Mouse (Mus musculus) CH12.LX (cell line): ENCODE measurements around the gene Vps11. TPM values are rescaled to one million over a fixed set of nuclear protein-coding genes. Genes with fewer than 3 reads are reported as not detected.

ENCODE experiments used
- DNase-seq: peaks from one replicate; pipeline ENCODE4 v3.0.0-alpha.2; 2013; ENCODE audit errors: extremely low read depth
- H3K27ac ChIP-seq: 2 replicates; pipeline ENCODE4 v1.5.1; 2012; ENCODE audit warnings: low read depth, mild to moderate bottlenecking, control low read depth, moderate library complexity; ENCODE audit not compliant: insufficient read depth
- H3K27me3 ChIP-seq: replicated peaks from 2 replicates; pipeline ENCODE3; 2012; ENCODE audit warnings: inconsistent platforms
- H3K36me3 ChIP-seq, 2 experiments: replicated peaks in 1 of 2; 2 replicates each; pipeline versions ENCODE3 to v1.6.1; 2012; ENCODE audit warnings: inconsistent platforms in 1 of 2, low read length in 1 of 2, mild to moderate bottlenecking in 1 of 2, mixed read lengths in 1 of 2, moderate library complexity in 1 of 2; ENCODE audit not compliant: control insufficient read depth in 1 of 2, insufficient read depth in 1 of 2
- H3K4me1 ChIP-seq, 2 experiments: 2 replicates each; pipeline ENCODE4 v1.6.1; 2012; ENCODE audit warnings: inconsistent platforms in 1 of 2, moderate library complexity in 1 of 2; ENCODE audit not compliant: insufficient read depth in 2 of 2, control insufficient read depth in 1 of 2
- H3K4me2 ChIP-seq: 2 replicates; pipeline ENCODE4 v1.6.1; 2012; ENCODE audit warnings: low read depth, mild to moderate bottlenecking, control low read depth; ENCODE audit not compliant: poor library complexity, insufficient read depth, severe bottlenecking
- H3K4me3 ChIP-seq, 3 experiments: fragments of 150-350 bp in 1 of 3; sonication (generic) in 1 of 3; replicated peaks in 1 of 3; 2 replicates each; pipeline versions ENCODE3 to v1.5.1; 2011 to 2012; ENCODE audit warnings: low read depth in 2 of 3, low read length in 2 of 3, mild to moderate bottlenecking in 2 of 3, moderate library complexity in 2 of 3, control low read depth in 1 of 3, improper control_type of control experiment in 1 of 3, inconsistent platforms in 1 of 3, mixed read lengths in 1 of 3; ENCODE audit not compliant: poor library complexity in 1 of 3
- H3K79me2 ChIP-seq: replicated peaks from 2 replicates; pipeline ENCODE4 v1.6.1; 2012; ENCODE audit warnings: mild to moderate bottlenecking, moderate library complexity; ENCODE audit not compliant: control insufficient read depth, poor library complexity, insufficient read depth, severe bottlenecking; ENCODE audit errors: extremely low read depth
- H3K9ac ChIP-seq: 2 replicates; pipeline ENCODE4 v1.6.1; 2012; ENCODE audit warnings: low read depth, mild to moderate bottlenecking, control low read depth, moderate library complexity; ENCODE audit not compliant: insufficient read depth
- H3K9me3 ChIP-seq: replicated peaks from 2 replicates; pipeline ENCODE3; 2012; ENCODE audit warnings: low read length, inconsistent platforms, mixed read lengths
- CTCF ChIP-seq, 2 experiments: IDR thresholded peaks in 1 of 2; conservative IDR thresholded peaks in 1 of 2; 2 replicates each; pipeline ENCODE4 v1.5.1; 2011 to 2012; ENCODE audit warnings: low read depth in 2 of 2, low read length in 2 of 2, improper control_type of control experiment in 1 of 2, inconsistent platforms in 1 of 2, mild to moderate bottlenecking in 1 of 2, moderate library complexity in 1 of 2
- EP300 ChIP-seq: IDR thresholded peaks from 2 replicates; pipeline ENCODE4 v1.6.1; 2011; ENCODE audit warnings: low read length, improper control_type of control experiment
- GABPA ChIP-seq: IDR thresholded peaks from 2 replicates; pipeline ENCODE4 v1.6.1; 2012; ENCODE audit warnings: low read depth, low read length, improper control_type of control experiment, inconsistent platforms; ENCODE audit not compliant: insufficient replicate concordance
- IRF4 ChIP-seq: IDR thresholded peaks from 2 replicates; pipeline ENCODE4 v1.6.1; 2014; ENCODE audit warnings: low read depth, mild to moderate bottlenecking, inconsistent platforms, low read length, improper control_type of control experiment
- JUN ChIP-seq: IDR thresholded peaks from 2 replicates; pipeline ENCODE4 v1.6.1; 2011; ENCODE audit warnings: low read depth, mild to moderate bottlenecking, low read length, improper control_type of control experiment, moderate library complexity; ENCODE audit not compliant: insufficient read depth
- MAZ ChIP-seq: IDR thresholded peaks from 2 replicates; pipeline ENCODE4 v1.6.1; 2012; ENCODE audit warnings: low read depth, mild to moderate bottlenecking, inconsistent platforms, low read length, improper control_type of control experiment, moderate library complexity
- MEF2A ChIP-seq: IDR thresholded peaks from 2 replicates; pipeline ENCODE4 v1.6.1; 2014; ENCODE audit warnings: low read depth, mild to moderate bottlenecking, inconsistent platforms, low read length, improper control_type of control experiment, borderline replicate concordance
- NELFE ChIP-seq: IDR thresholded peaks from 2 replicates; pipeline ENCODE4 v1.6.1; 2011; ENCODE audit warnings: low read depth, low read length, improper control_type of control experiment
- NRF1 ChIP-seq: IDR thresholded peaks from 2 replicates; pipeline ENCODE4 v1.6.1; 2014; ENCODE audit warnings: low read depth, mild to moderate bottlenecking, inconsistent platforms, low read length, improper control_type of control experiment, moderate library complexity
- POLR2AphosphoS2 ChIP-seq: IDR thresholded peaks from 2 replicates; pipeline ENCODE4 v1.6.1; 2011; ENCODE audit warnings: low read depth, low read length, improper control_type of control experiment
- TCF12 ChIP-seq: IDR thresholded peaks from 2 replicates; pipeline ENCODE4 v1.6.1; 2014; ENCODE audit warnings: low read depth, mild to moderate bottlenecking, inconsistent platforms, low read length, improper control_type of control experiment
- UBTF ChIP-seq: IDR thresholded peaks from 2 replicates; pipeline ENCODE4 v1.6.1; 2012; ENCODE audit warnings: low read depth, mild to moderate bottlenecking, inconsistent platforms, low read length, improper control_type of control experiment, moderate library complexity
- ZNF384 ChIP-seq: IDR thresholded peaks from 2 replicates; pipeline ENCODE4 v1.6.1; 2012; ENCODE audit warnings: low read depth, low read length, improper control_type of control experiment, inconsistent platforms
- dilution Hi-C: fragments of 300-500 bp; cut with MboI; formaldehyde crosslinking; loops from 2 replicates; pipeline ENCODE4 v1.14.3; 2020; ENCODE audit warnings: low sequenced_read_pairs; ENCODE audit not compliant: extremely low pct_unique_long_range_greater_than_20kb, extremely low pct_ligation_motif_present
- in situ Hi-C: fragments of 300-500 bp; cut with MboI; formaldehyde crosslinking; loops from 3 replicates; pipeline ENCODE4 v1.14.3; 2019; ENCODE audit warnings: low sequenced_read_pairs, low pct_ligation_motif_present, low pct_unique_long_range_greater_than_20kb, mixed read lengths
- polyA plus RNA-seq: library from polyadenylated mRNA; unstranded; fragments of >175 nt; gene quantifications from 2 replicates; pipeline ENCODE4 v1.2.1, GENCODE M21; 2012; ENCODE audit warnings: low read depth; ENCODE audit not compliant: insufficient read length
- total RNA-seq, 2 experiments: library from RNA; depleted of rRNA; stranded (reverse); fragments of 300-350 nt in 1 of 2; fragments of >200 nt in 1 of 2; gene quantifications; 2 replicates each; pipeline ENCODE4 v1.2.3; 2012 to 2014

The Vps11 gene
- total and polyA plus RNA-seq, 3 experiments = 16.1 to 24.8 (median 22.1) TPM

GRCm38 (mm10) chr9:44311136-44312134 lies 50.0 kb downstream of the Vps11 start:
- TF ChIP-seq JUN = no peak
- no peak for TF ChIP-seq UBTF
- no peak for TF ChIP-seq NRF1
- no peak for TF ChIP-seq IRF4
- TF ChIP-seq POLR2AphosphoS2 = no peak
- no peak for TF ChIP-seq EP300
- TF ChIP-seq, all 38 proteins: peak for 0
- H3K4me2 ChIP-seq = no peak overlapping the region
- dilution Hi-C loops (no loop called here), in situ Hi-C loops (no loop called here)
- H3K4me1 ChIP-seq = peaks cover 0 to 22% of the 10 kb centered on the region in 2 experiments; a peak in 2 of 4 replicates
- no peak overlapping the region for H3K9ac ChIP-seq
- no peak for DNase-seq
- H3K27me3 ChIP-seq = no peaks in the 10 kb centered on the region
- peaks cover 29 to 62% of the 10 kb centered on the region in 2 experiments for H3K36me3 ChIP-seq
- H3K4me3 ChIP-seq = no peak overlapping the region
- no peaks in the 10 kb centered on the region for H3K79me2 ChIP-seq
- no peak overlapping the region for H3K27ac ChIP-seq
- H3K9me3 ChIP-seq = no peaks in the 10 kb centered on the region

- H3K4me3 ChIP-seq = no peak overlapping the region
- no peak overlapping the region for H3K9ac ChIP-seq
- no peaks in the 10 kb centered on the region for H3K9me3 ChIP-seq
- H3K79me2 ChIP-seq = no peaks in the 10 kb centered on the region
- H3K4me1 ChIP-seq = peaks cover 0 to 24% of the 10 kb centered on the region in 2 experiments; a peak in 2 of 4 replicates
- in situ Hi-C loops = no loop called here
- no peak for DNase-seq
- no peak for TF ChIP-seq TCF12
- TF ChIP-seq MAZ = no peak
- TF ChIP-seq ZNF384 = no peak
- H3K4me2 ChIP-seq = no peak overlapping the region
- no peak overlapping the region for H3K27ac ChIP-seq
- peaks cover 22 to 56% of the 10 kb centered on the region in 2 experiments for H3K36me3 ChIP-seq
- dilution Hi-C loops = no loop called here
- H3K27me3 ChIP-seq = no peaks in the 10 kb centered on the region
These were observed 50.7 kb downstream of the Vps11 start for GRCm38 (mm10) chr9:44310750-44311135.

GRCm38 (mm10) chr9:44309756-44310155 lies 51.7 kb downstream of the Vps11 start:
- Histone ChIP-seq H3K4me3 (no peak overlapping the region), H3K27ac (no peak overlapping the region), H3K9ac (no peak overlapping the region), H3K36me3 (peaks cover 12 to 46% of the 10 kb centered on the region in 2 experiments), H3K27me3 (no peaks in the 10 kb centered on the region), H3K4me2 (no peak overlapping the region), H3K79me2 (peaks cover 5% of the 10 kb centered on the region), H3K9me3 (no peaks in the 10 kb centered on the region), H3K4me1 (peaks cover 0 to 25% of the 10 kb centered on the region in 2 experiments; a peak in 2 of 4 replicates)
- in situ Hi-C loops = no loop called here
- no peak for DNase-seq
- TF ChIP-seq MEF2A (no peak), GABPA (no peak), CTCF (conservative IDR thresholded peaks at IDR 0.05 in 1 of 2, IDR thresholded peaks at IDR 0.05 in 1 of 2; ENCODE audit: low read depth in 2 of 2, low read length in 2 of 2) (no peak), IRF4 (no peak), NELFE (no peak)
- dilution Hi-C loops = no loop called here
